Mouse (Mus musculus) Patski (cell line): Measurements from ENCODE around the gene Sh2b3. TPM values are rescaled to one million over a fixed set of nuclear protein-coding genes. Genes with fewer than 3 reads are reported as not detected.

ENCODE experiments used
- ATAC-seq: fragments of 100-300 bp; one replicate; pipeline ENCODE4 v1.8.0; 2021
- CTCF ChIA-PET: fragments of 350-600 bp; sonication (Branson Sonifier 250); formaldehyde crosslinking; loops from one replicate; lab custom pipeline; 2022; ENCODE audit warnings: inconsistent platforms; lab: Charles Lee
- POLR2A ChIA-PET: fragments of 350-600 bp; sonication (Branson Sonifier 250); formaldehyde crosslinking; loops from one replicate; lab custom pipeline; 2022; ENCODE audit warnings: antibody characterized with exemption, inconsistent platforms; lab: Charles Lee
- DNase-seq: peaks from one replicate; pipeline ENCODE4 v3.0.0-alpha.2; 2011; ENCODE audit warnings: low read depth, low spot score
- H3K27me3 ChIP-seq: fragments of 371-371 bp; one replicate; pipeline ENCODE4 v1.5.1; 2021
- CTCF ChIP-seq: fragments of 100-300 bp; IDR thresholded peaks from one replicate; pipeline ENCODE4 v1.5.1; 2021
- in situ Hi-C: fragments of 300-500 bp; cut with MboI; formaldehyde crosslinking; loops from 3 replicates; pipeline ENCODE4 v1.11.1; 2018; ENCODE audit warnings: low pct_unique_long_range_greater_than_20kb, mixed read lengths
- polyA plus RNA-seq: library from polyadenylated mRNA; unstranded; gene quantifications from one replicate; pipeline ENCODE4 v1.2.3, GENCODE M21; 2021

The Sh2b3 gene
- polyA plus RNA-seq, 1 experiment from 2014 or later = 22.2 TPM

DNA sequence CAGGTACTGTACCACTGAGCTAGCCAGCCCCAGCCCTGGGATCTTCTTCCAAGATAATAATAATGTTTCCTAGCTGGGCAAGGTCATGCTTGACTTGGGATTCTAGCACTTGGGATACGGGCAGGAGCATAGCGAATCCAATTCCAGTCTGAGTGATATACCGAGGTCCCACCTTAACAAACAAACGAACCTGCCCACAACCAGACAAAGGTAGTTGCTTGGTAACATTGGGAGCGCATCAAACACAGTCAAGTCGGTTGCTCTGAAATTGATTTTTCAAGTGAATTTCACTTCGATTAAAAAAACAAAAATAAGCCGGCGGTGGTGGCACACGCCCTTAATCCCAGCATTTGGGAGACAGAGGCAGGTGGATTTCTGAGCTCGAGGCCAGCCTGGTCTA, 8.9 kb upstream of the Sh2b3 start:
- in situ Hi-C loops = loop anchor here (5.0 kb wide), 1 partner anchor 34 kb away; no protein-coding TSS in a partner anchor
- ChIA-PET CTCF (no interaction called here), POLR2A (interaction anchor here (0.6 kb wide), 1 partner anchor 59 kb away, joined by 3 read pairs; no protein-coding TSS in a partner anchor)
- H3K27me3 ChIP-seq = no peaks in the 10 kb centered on the region
- ATAC-seq = no peak
- no peak for TF ChIP-seq CTCF
- no peak for DNase-seq

DNA sequence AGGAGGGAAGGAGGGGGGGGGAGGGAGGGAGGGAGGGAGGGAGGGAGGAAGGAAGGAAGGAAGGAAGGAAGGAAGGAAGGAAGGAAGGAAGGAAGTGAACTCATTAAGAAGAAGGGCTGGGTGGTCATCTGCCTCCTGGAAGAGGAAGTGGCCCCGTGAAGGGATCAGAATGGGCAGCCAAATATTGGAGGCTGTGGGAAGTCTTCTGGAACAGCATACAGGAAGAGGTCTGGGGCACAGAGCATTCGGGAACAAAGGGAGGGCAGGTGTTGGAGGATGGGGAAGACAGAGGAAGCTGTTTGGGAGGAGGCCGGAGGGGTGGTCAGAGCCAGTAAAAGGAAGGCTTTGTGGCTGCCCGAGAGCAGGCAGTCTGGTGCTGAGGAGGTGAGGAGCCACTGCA, 7.9 kb upstream of the Sh2b3 start:
- no peaks in the 10 kb centered on the region for H3K27me3 ChIP-seq
- in situ Hi-C loops = loop anchor here (5.0 kb wide), 1 partner anchor 33 kb away; no protein-coding TSS in a partner anchor

DNA sequence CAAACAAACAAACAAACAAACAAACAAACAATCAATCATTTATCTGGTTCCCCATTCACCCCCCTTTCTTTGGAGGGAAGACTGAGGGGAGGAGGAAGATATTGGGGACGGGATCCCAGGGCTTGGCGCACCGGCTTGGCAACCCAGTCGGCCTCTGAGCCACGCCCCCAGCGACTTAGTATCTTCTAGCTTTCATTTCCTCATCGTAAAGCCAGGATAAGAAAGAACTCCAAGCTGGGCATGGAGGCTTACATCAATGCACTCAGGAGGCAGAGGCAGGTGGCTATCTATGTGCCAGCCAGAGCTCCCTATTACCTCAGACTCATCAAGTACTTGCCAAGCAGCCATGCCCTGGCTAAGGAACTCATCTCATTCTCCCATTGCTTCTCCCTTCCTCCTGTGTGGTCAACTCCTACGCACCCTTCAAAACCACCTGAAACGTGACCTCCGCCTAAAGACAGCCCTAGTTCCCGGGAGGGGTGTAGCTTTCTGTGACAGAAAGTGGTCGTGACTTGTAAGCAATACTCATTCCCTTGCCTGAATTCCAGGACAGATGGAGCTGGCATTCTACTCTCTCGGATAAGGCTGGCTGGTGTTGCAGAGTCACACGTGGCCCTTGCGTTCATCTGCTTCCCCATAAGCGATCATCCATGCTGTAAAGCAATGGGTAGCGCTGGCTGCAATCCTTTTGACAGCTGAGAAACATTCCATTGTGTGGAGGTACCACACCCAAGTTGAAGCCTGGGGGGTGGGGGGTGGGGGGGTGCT, 5.9 kb upstream of the Sh2b3 start:
- ATAC-seq = no peak
- ChIA-PET POLR2A (interaction anchor here (1.1 to 1.4 kb wide), 2 partner anchors 27 to 33 kb away, joined by 3 to 4 read pairs; no protein-coding TSS in a partner anchor), CTCF (interaction anchor here (0.6 to 4.3 kb wide), 7 partner anchors 9 to 44 kb away, joined by 3 to 41 read pairs (median 4); no protein-coding TSS in a partner anchor)
- TF ChIP-seq CTCF = no peak
- no peak for DNase-seq
- no peaks in the 10 kb centered on the region for H3K27me3 ChIP-seq
- in situ Hi-C loops = no loop called here

More for the DNA sequence above, 7.9 kb upstream of the Sh2b3 start:
- POLR2A ChIA-PET = interaction anchor here (0.6 kb wide), 1 partner anchor 58 kb away, joined by 3 read pairs; no protein-coding TSS in a partner anchor
- DNase-seq (no peak), ATAC-seq (no peak)
- no peak for TF ChIP-seq CTCF
- CTCF ChIA-PET = interaction anchor here (4.3 kb wide), 1 partner anchor 28 kb away, joined by 41 read pairs; no protein-coding TSS in a partner anchor

DNA sequence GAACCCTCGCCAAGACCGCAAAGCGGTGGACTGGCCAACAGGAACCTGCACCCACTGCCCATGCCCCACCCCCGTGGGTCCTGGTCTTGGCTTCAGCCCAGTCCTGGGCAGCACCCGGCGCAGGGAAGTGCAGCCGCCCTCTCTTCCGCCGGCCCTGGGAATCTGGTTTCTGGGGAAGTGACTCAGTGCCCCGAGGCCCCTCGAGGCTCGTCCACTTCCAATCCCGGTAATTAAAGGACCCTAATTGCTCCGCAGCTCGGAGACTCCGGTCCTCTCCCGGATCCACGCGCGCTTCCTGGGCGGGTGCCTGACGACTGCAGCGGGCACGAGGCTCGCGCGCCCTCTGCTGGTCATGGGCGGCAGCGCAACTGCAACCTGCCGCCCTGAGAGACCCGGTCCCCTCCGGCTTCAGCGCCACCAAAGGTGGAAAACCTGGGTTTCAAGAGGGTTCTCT, 5.2 kb upstream of the Sh2b3 start:
- ChIA-PET CTCF (interaction anchor here (0.6 to 4.3 kb wide), 5 partner anchors 9 to 44 kb away, joined by 3 to 41 read pairs (median 7); no protein-coding TSS in a partner anchor), POLR2A (interaction anchor here (1.1 to 1.4 kb wide), 2 partner anchors 26 to 33 kb away, joined by 3 to 4 read pairs; no protein-coding TSS in a partner anchor)
- in situ Hi-C loops = no loop called here
- DNase-seq (no peak), ATAC-seq (peak; percentile 38)
- no peaks in the 10 kb centered on the region for H3K27me3 ChIP-seq
- no peak for TF ChIP-seq CTCF

DNA sequence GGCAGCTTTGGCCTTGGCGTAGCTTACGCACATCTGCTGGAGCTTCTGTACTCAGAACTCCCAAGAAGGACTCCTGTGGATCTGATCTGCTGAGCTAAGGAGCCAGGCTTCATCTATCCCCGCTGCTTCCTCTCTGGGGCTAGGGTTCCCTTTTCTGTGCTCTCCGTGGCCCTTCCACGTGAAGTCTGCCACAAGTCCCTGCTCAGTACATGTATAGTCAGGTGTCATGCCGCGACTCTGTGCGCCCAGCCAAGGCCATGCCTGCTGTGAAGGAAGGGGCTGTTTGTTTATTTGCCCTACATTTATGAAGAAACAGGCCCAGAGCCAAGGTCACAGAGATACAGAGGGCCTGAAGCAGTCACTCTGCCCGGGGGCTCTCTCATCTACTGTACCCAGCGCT, 4.5 kb upstream of the Sh2b3 start:
- in situ Hi-C loops = no loop called here
- POLR2A ChIA-PET = no interaction called here
- TF ChIP-seq CTCF = no peak
- CTCF ChIA-PET = interaction anchor here (4.3 kb wide), 1 partner anchor 25 kb away, joined by 41 read pairs; no protein-coding TSS in a partner anchor
- no peak for ATAC-seq
- DNase-seq = no peak
- H3K27me3 ChIP-seq = no peaks in the 10 kb centered on the region

DNA sequence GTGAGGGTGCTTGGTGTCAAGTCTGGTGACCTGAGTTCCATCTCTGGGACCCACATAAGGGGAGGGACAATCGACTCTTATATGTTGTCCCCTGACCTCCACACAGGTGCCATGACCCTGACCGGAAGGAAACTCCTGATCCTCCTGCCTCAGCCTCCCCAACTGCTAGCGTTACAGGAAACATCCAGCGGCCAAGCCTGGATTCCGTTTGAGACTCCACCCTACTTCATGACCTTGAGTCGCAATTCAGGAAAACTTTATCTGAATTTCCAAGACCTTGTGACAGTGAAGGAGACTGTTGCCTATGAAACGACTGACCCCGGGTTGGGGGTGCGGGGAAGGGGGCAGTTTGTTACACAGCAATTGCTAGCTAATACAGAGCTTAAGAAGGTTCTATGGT, 4.1 kb upstream of the Sh2b3 start:
- ChIA-PET CTCF (interaction anchor here (4.3 kb wide), 1 partner anchor 24 kb away, joined by 41 read pairs; no protein-coding TSS in a partner anchor), POLR2A (no interaction called here)
- no peaks in the 10 kb centered on the region for H3K27me3 ChIP-seq
- ATAC-seq (no peak), DNase-seq (no peak)
- TF ChIP-seq CTCF = no peak
- in situ Hi-C loops = no loop called here

DNA sequence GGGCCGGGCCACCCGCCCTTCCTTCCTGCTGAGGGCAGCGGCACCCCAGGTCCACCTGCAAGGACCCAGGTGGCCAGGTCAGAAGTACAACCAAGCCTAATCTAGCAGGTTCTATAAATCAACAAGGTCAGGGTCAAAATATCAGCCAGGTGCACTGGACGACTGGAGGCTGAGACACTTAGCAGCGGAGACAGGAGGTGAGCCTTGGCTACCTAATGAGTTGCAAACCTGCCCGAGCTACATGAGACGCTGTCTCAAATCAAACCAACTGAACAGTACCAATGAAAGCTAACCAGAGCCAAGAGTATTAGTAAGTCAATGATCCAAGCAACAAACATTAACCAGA, 1.7 kb upstream of the Sh2b3 start:
- POLR2A ChIA-PET = no interaction called here
- H3K27me3 ChIP-seq = no peaks in the 10 kb centered on the region
- in situ Hi-C loops = no loop called here
- DNase-seq (no peak), ATAC-seq (no peak)
- TF ChIP-seq CTCF = no peak
- CTCF ChIA-PET = interaction anchor here (1.3 kb wide), 1 partner anchor 27 kb away, joined by 4 read pairs; no protein-coding TSS in a partner anchor

DNA sequence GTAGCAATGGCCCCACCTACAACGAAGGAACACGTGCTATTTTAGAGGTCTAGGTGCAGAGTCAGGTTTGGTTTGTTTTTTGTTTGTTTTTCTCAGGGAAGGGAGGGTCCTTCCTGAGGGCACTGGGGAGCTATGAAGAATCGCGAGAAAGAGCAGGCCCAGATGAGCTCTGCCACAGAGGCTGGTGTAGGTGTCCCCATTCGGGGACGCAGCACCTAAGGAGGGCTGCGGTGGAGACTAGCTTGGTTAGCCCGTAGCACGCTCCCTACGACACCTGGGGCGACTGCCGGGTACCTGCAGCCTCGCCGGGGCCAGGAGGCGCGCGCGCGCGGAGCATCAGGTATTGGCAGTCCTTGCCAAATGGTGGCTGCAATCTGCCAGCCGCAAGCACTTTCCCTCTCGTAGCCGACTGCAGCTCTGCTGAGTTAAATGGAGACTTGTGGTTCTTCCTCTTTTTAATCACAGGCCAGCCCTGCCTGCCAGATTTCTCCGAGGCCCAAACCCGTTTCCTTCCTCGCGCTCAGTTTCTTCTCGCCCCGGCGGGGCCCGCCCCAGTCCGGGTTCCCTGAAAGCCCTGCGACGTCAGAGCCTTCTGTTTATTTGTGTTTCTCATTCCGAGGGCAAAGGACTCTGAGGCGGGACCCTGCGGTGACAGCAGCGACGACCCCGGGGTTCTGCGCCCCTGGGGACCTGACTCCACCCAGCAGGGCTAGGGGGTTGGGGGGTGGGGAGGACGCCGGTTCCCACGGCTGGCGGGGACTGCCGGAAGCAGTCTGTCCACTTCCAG, 1.1 kb upstream of the Sh2b3 start:
- no peak for DNase-seq
- no peak for TF ChIP-seq CTCF
- no peak for ATAC-seq
- ChIA-PET POLR2A (interaction anchor here (0.7 to 7.0 kb wide), 2 partner anchors 19 to 25 kb away, joined by 3 to 61 read pairs; no protein-coding TSS in a partner anchor), CTCF (interaction anchor here (1.0 to 1.8 kb wide), 3 partner anchors 22 to 110 kb away, joined by 3 to 5 read pairs (median 4); no protein-coding TSS in a partner anchor)
- in situ Hi-C loops = no loop called here
- no peaks in the 10 kb centered on the region for H3K27me3 ChIP-seq

DNA sequence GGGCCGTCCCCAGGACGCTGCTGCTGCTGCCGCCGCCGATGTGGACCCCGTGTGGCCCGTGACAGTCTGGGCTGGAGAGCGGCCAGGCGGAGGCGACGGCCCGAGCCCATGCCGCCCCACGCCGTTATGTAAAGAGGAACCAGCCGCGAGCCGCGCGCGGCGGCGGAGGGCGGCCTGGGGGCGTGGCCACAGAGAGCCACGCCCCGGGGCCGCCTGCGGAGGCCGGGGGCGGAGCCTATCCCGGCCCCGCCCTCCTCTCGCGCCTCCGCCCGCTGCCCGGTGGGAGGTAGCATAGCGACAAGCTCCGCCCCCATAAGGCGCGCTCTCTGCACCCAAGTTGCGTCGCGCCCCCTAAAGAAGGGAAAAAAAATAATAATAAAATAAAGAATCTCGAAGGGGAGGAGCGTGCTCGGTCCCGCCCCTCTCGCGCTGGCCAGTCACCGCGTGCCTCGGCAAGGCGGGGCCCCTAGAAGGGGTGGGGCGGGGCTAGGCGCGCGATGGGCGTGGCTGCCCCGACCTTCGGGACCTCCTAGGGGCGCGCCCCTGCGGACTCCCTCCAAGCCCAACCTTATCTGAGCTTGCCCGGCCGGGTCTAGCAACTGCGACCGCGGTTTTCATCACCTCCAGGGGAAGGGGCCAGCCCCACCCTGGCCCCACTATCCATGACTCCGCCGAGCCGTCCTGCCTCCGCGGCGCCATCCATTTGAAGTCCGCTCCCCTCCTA, 592 bp downstream of the Sh2b3 start:
- ATAC-seq (peak; percentile 64), DNase-seq (peak; percentile 84)
- in situ Hi-C loops = no loop called here
- ChIA-PET POLR2A (interaction anchor here (0.8 to 7.0 kb wide), 3 partner anchors 11 to 24 kb away, joined by 3 to 61 read pairs (median 5); no protein-coding TSS in a partner anchor), CTCF (interaction anchor here (1.1 to 1.8 kb wide), 6 partner anchors 11 to 28 kb away, joined by 3 to 5 read pairs (median 4); no protein-coding TSS in a partner anchor)
- H3K27me3 ChIP-seq = no peaks in the 10 kb centered on the region
- TF ChIP-seq CTCF = no peak
